Mouse (Mus musculus) liver, embryonic 14.5 days (tissue): ENCODE measurements at regions not wholly inside any gene's neighbourhood (a gene's known extent, or its start where the extent isn't known, plus 50 kb on each side); places are given as distances from the start of the nearest gene placed in this dataset.

Experiments
- ATAC-seq: fragments of 200-750 bp; cut with Nextera tagmentation; 2 replicates; pipeline ENCODE4 v1.8.0; 2017; ENCODE audit warnings: moderate number of reproducible peaks, mild to moderate bottlenecking, moderate library complexity; ENCODE audit not compliant: insufficient read depth
- DNase-seq, 3 experiments: peaks; one replicate each; pipeline ENCODE4 v3.0.0-alpha.2; 2012 to 2013; ENCODE audit warnings: low read depth in 3 of 3, low spot score in 3 of 3
- H3K27ac ChIP-seq: fragments of 300-500 bp; sonication (generic); 2 replicates; pipeline ENCODE4 v1.5.1; 2014; ENCODE audit warnings: moderate library complexity, mild to moderate bottlenecking, control low read depth, inconsistent platforms
- H3K27me3 ChIP-seq: fragments of 300-500 bp; sonication (generic); 2 replicates; pipeline ENCODE4 v1.6.1; 2014; ENCODE audit warnings: mild to moderate bottlenecking, low read length, moderate library complexity; ENCODE audit not compliant: control insufficient read depth, insufficient read depth
- H3K36me3 ChIP-seq: fragments of 300-500 bp; sonication (generic); replicated peaks from 2 replicates; pipeline ENCODE4 v1.6.1; 2014; ENCODE audit warnings: low read depth; ENCODE audit not compliant: control insufficient read depth, insufficient read depth
- H3K4me1 ChIP-seq, 2 experiments: fragments of 200-500 bp in 1 of 2; fragments of 300-500 bp in 1 of 2; sonication (generic) in 1 of 2; replicated peaks; 2 replicates each; pipeline ENCODE4 v1.6.1; 2012 to 2014; ENCODE audit warnings: antibody characterized with exemption in 1 of 2, inconsistent platforms in 1 of 2, low read length in 1 of 2; ENCODE audit not compliant: control insufficient read depth in 2 of 2, insufficient read depth in 2 of 2
- H3K4me2 ChIP-seq: fragments of 300-500 bp; sonication (generic); 2 replicates; pipeline ENCODE4 v1.6.1; 2014; ENCODE audit warnings: low read depth, mild to moderate bottlenecking, control low read depth, moderate library complexity
- H3K4me3 ChIP-seq, 2 experiments: fragments of 200-500 bp in 1 of 2; fragments of 300-500 bp in 1 of 2; sonication (generic) in 1 of 2; 2 replicates each; pipeline ENCODE4 v1.5.1; 2012 to 2014; ENCODE audit warnings: low read depth in 2 of 2, low read length in 2 of 2, mild to moderate bottlenecking in 2 of 2, control low read depth in 1 of 2, inconsistent platforms in 1 of 2, moderate library complexity in 1 of 2; ENCODE audit not compliant: insufficient read depth in 1 of 2
- H3K9ac ChIP-seq: fragments of 300-500 bp; sonication (generic); replicated peaks from 2 replicates; pipeline ENCODE4 v1.6.1; 2014; ENCODE audit warnings: mild to moderate bottlenecking, control low read depth, moderate library complexity
- H3K9me3 ChIP-seq: fragments of 300-500 bp; sonication (generic); 2 replicates; pipeline ENCODE4 v1.6.1; 2016; ENCODE audit warnings: low read length, mixed read lengths; ENCODE audit not compliant: control insufficient read depth
- CTCF ChIP-seq: IDR thresholded peaks from 2 replicates; pipeline ENCODE4 v1.5.1; 2016; ENCODE audit warnings: antibody characterized with exemption, low read depth, control low read depth
- EP300 ChIP-seq: IDR thresholded peaks from 2 replicates; pipeline ENCODE4 v1.6.1; 2016; ENCODE audit warnings: antibody characterized with exemption, low read depth
- WGBS: fragments of 180-500 bp; shearing (Covaris S2); extraction: QIAGEN DNeasy Blood & Tissue Kit; methylation state at CpG from one replicate; pipeline ENCODE4 v1.1.7; 2014; ENCODE audit not compliant: insufficient replicate concordance; 5-methylcytosine and 5-hydroxymethylcytosine counted together

- H3K9ac ChIP-seq = no peak overlapping the region
- WGBS = 75% methylated on average over 4 of the region's 4 CpGs
Observed at GRCm38 (mm10) chr2:71636134-71636533, 89.6 kb upstream of the Dlx2 start.

GRCm38 (mm10) chr2:71636590-71636989 lies 90.0 kb upstream of the Dlx2 start:
- no peaks in the 10 kb centered on the region for H3K9me3 ChIP-seq
- no peak overlapping the region for H3K4me2 ChIP-seq
- no peaks in the 10 kb centered on the region for H3K4me1 ChIP-seq
- H3K27ac ChIP-seq = no peak overlapping the region
- no peak for ATAC-seq
- H3K9ac ChIP-seq = no peak overlapping the region
- WGBS = 55% methylated on average over 4 of the region's 4 CpGs
- no peak for TF ChIP-seq EP300
- no peak for TF ChIP-seq CTCF
- no peaks in the 10 kb centered on the region for H3K36me3 ChIP-seq
- no peak overlapping the region for H3K4me3 ChIP-seq
- DNase-seq = no peak
- H3K27me3 ChIP-seq = no peaks in the 10 kb centered on the region

More at GRCm38 (mm10) chr2:71636134-71636533, 89.6 kb upstream of the Dlx2 start:
- TF ChIP-seq CTCF (no peak), EP300 (no peak)
- Histone ChIP-seq H3K27me3 (no peaks in the 10 kb centered on the region), H3K9me3 (no peaks in the 10 kb centered on the region), H3K27ac (no peak overlapping the region), H3K4me3 (no peak overlapping the region), H3K36me3 (no peaks in the 10 kb centered on the region), H3K4me2 (no peak overlapping the region), H3K4me1 (no peaks in the 10 kb centered on the region)
- ATAC-seq (no peak), DNase-seq (no peak)

GRCm38 (mm10) chr2:71640251-71640650 lies 93.7 kb upstream of the Dlx2 start:
- no peak for TF ChIP-seq EP300
- no peak for TF ChIP-seq CTCF
- H3K27me3 ChIP-seq = no peaks in the 10 kb centered on the region
- no peaks in the 10 kb centered on the region for H3K4me1 ChIP-seq
- whole genome bisulfite sequencing = 67% methylated on average over 5 of the region's 5 CpGs
- H3K4me3 ChIP-seq = no peak overlapping the region
- ATAC-seq (no peak), DNase-seq (no peak)
- H3K9ac ChIP-seq = no peak overlapping the region
- no peak overlapping the region for H3K4me2 ChIP-seq
- no peak overlapping the region for H3K27ac ChIP-seq
- no peaks in the 10 kb centered on the region for H3K36me3 ChIP-seq
- no peaks in the 10 kb centered on the region for H3K9me3 ChIP-seq

GRCm38 (mm10) chr2:71644038-71644470 lies 97.5 kb upstream of the Dlx2 start:
- Histone ChIP-seq H3K9ac (no peak overlapping the region), H3K27me3 (no peaks in the 10 kb centered on the region), H3K4me2 (no peak overlapping the region), H3K4me3 (no peak overlapping the region), H3K27ac (no peak overlapping the region), H3K36me3 (no peaks in the 10 kb centered on the region), H3K4me1 (no peaks in the 10 kb centered on the region), H3K9me3 (no peaks in the 10 kb centered on the region)
- 11% methylated on average over 6 of the region's 6 CpGs for WGBS
- TF ChIP-seq EP300 (no peak), CTCF (no peak)
- ATAC-seq (no peak), DNase-seq (no peak)

- TF ChIP-seq CTCF = no peak
- TF ChIP-seq EP300 = no peak
- Histone ChIP-seq H3K4me1 (no peaks in the 10 kb centered on the region), H3K4me2 (no peak overlapping the region), H3K27ac (no peak overlapping the region), H3K9me3 (no peaks in the 10 kb centered on the region), H3K4me3 (no peak overlapping the region), H3K36me3 (no peaks in the 10 kb centered on the region), H3K27me3 (no peaks in the 10 kb centered on the region), H3K9ac (no peak overlapping the region)
- ATAC-seq = no peak
- DNase-seq = no peak
- WGBS = 74% methylated on average over 14 of the region's 14 CpGs
Observed at GRCm38 (mm10) chr2:71647914-71648497, 97.4 kb upstream of the Itga6 start.
